Mouse (Mus musculus): ENCODE measurements around the gene Olfr605. TPM values are rescaled to one million over a fixed set of nuclear protein-coding genes. Genes with fewer than 3 reads are reported as not detected.
"Not testable (repeated sequence)": the region's sequence is repeated elsewhere in the genome, so short reads cannot be mapped to it uniquely, and the experiment has no call there.

The Olfr605 gene
- not detected for total RNA-seq (2021)
- long read RNA-seq, experiment 1 = 0 reads
- long read RNA-seq, experiment 2 = 0 reads

DNA sequence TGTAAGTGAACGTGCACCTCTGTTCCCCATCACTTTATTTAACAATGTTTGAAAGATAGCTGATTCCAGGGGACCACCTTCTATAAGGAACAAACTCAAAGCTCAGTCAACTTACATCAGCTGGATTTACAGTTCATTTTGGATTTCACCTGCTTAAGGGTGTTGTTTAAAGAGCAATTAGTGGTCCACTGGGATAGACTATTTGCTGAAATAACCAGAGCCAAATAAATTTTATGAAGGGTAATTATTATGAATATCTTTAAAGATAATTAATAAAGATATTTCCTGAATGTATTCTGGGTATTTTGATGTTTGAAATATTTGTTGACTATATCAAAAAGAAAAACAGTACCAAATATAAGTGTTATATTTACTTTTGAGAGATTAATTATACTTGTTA is at the start of gene Olfr605:
TSS of gene Olfr605 (minus strand) at position 101 of the 400 bp plus-strand sequence.
- DNase-seq = no peak

DNA sequence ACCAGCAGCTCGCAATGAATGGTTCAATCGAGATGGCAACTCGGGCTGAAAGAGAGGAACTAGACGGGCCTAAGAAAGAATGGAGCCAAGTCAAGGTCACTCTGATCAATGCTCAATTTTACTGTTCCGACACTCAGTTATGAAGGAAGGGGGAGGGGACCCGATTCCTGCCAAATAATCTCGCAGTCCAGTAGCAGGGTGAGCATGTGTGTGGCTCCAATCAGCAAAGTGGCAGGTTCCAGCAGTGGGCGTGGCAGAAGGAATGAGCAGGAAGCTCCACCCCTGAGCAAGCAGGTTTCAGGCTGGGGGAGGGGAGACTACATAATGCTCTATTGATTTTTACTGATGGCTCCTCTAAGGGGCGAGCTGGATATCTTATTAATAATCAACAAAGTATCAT is 31.9 kb upstream of the Olfr605 start:
- DNase-seq = not testable (repeated sequence)

DNA sequence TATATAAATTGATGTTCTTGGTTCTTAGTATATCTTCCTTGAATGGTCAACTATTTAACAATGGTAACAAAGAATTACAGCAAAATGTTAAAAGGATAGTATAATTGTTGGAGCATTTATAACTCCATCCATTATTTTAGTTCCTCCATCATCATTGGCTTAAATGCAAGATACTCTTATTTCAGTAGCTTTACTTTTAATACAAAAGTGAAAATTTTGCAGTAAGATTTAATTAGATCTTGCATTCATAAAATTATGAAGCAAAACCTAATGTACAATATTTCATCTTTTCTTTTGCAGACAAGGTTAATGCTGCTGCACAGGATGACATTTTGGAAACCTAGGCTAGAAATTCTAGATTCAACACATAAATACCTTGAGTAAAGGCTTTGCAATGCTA is 24.3 kb upstream of the Olfr605 start, which contains the start of gene Olfr608:
TSS of gene Olfr608 (plus strand) at position 301 of the 400 bp plus-strand sequence.
- no peak for DNase-seq

DNA sequence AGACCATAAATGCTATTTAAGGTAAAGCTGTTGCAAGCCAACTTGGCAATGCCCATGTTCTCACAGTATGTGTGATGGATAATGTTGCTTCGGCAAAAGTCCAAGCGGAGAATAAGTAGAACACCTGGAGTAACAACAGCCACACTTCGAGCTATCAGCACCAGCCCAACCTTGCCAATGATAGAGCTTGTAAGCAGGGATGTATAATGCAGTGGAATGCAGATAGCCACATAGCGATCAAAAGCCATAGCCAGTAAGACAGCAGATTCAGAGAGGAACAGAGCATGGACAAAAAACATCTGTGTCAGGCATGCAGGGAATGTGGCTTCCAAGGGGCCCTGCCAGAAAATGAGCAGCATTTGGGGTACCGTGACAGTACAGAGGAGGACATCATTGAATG is 15.4 kb upstream of the Olfr605 start:
- no peak for DNase-seq

DNA sequence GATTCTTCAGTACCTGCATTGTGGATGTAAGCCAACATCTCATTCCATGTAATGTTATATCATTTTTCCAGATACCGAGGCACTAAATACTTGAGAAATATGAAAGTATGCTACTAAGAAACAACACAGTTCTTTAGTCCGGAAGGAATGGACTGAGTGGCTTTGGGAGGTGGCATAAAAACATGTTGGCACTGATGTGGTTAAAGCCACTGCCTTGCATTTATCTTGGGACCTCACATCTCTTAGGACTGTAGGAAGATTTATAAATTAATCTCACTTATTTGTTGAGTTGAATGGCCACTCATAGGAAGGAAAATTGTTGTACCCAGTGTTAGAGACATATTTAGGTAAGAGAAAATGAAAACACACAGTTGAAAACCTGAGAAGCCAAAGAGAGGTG is 3.5 kb upstream of the Olfr605 start, which contains the start of gene Olfr606:
TSS of gene Olfr606 (plus strand) at position 301 of the 400 bp plus-strand sequence.
- DNase-seq = no peak

DNA sequence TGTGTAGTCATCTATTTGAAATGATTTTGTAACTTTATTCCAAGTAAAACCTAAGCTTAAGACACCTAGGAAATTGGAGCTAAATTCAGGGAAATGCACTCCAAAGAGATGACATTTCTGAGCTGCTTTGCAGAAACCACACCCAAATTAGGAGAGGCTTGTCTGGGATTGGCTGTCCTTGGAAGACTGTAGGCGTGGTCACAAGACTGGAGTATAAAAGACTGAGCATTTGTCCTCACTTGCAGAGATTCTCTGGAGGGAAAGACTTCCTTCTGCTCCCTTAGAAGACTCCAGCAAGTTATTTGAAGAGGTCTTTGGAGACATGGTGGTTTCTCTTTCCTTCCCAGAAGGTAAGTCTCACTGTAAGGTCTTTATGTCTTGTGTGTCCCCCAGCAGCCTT is 30.5 kb downstream of the Olfr605 start, which contains the start of gene Usp17lc:
TSS of gene Usp17lc (plus strand) at position 301 of the 400 bp plus-strand sequence.
- DNase-seq = not testable (repeated sequence)

DNA sequence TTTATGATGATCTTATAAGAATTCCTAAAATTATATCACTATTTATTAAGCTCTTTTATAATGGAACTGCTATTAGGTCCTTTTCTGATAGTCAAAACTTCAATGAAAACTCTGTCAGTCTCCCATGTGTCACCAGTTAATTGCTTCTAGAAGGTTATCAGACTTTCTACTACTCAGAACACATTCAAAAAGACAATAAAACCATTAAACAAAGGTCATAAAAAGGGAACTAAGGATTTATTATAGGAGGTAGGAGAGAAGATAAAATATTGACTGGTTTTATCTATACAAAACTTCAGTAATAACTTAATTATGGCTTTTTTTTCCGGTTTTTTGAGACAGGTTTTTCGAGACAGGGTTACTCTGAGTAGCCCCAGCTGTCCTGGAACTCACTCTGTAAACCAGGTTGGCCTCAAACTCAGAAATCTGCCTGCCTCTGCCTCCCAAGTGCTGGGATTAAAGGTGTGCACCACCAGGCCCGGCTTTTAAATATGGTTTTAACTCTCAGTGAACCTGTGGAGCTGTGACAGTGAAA is 38.7 kb downstream of the Olfr605 start:
- DNase-seq = not testable (repeated sequence)

DNA sequence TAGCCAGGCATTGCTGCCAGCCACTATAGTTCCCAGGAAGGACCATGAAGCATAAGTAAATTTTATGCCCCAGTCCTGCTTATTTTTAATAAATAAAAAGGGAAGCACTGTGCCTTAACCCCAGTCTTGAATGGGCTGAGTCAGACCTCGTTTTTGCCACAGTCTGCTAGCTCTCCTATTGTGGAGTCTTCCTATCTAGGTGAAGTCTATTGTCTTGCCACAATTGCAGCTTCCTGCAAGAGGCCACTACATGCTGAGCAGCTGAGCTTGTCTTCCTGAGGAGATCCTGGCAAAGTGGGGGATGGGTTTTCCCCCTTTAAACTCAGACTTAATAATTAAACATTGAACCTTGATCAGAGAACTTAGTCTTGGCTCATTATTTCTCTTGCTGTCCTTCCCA is 46.3 kb downstream of the Olfr605 start:
- no peak for DNase-seq

DNA sequence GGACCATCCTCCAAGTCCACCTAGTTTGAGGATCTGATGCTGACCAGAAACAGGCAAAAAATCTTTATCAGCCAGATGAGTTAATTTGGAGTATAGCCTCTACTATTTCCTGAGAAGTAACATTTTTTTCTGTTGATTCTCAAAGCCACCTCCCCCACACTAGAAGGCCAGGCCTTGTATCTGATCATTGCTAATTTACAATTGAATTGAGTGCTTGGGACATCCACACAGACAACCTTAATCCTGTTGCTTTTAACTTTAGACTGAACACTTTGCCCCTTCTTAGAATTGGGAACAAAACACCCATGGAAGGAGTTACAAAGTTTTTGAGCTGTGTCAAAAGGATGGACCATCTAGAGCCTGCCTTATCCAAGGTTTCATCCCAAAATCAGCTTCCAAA is 47.5 kb downstream of the Olfr605 start:
- no peak for DNase-seq

Small RNAs within 50 kb of the gene (microRNA-seq; reads per million reads assigned to microRNA genes)
- 0 reads per million in 2 experiments for gene Gm25774 (ENCODE audit: borderline replicate concordance in 2 of 2)

Other genes starting within 250 kb of the Olfr605 start
- gene Olfr593, start 233.6 kb downstream of the Olfr605 start, total RNA-seq (2021) = not detected
- not detected for gene Olfr594, start 228.4 kb downstream of the Olfr605 start, total RNA-seq (2021)
- not detected for gene Usp17ld, start 192.9 kb downstream of the Olfr605 start, total RNA-seq (2021)
- not detected for gene Olfr596, start 139.8 kb downstream of the Olfr605 start, total RNA-seq (2021)
- gene Olfr597, start 129.1 kb downstream of the Olfr605 start, total RNA-seq (2021) = not detected
- not detected for gene Olfr598, start 121.9 kb downstream of the Olfr605 start, total RNA-seq (2021)
- gene Olfr599, start 109.5 kb downstream of the Olfr605 start, total RNA-seq (2021) = not detected
- not detected for gene Olfr600, start 95.8 kb downstream of the Olfr605 start, total RNA-seq (2021)
- not detected for gene Olfr601, start 82.8 kb downstream of the Olfr605 start, total RNA-seq (2021)
- not detected for gene Olfr603, start 59.3 kb downstream of the Olfr605 start, total RNA-seq (2021)
- not detected for gene Usp17lc, start 30.4 kb downstream of the Olfr605 start, total RNA-seq (2021)
- gene Olfr606, start 3.6 kb upstream of the Olfr605 start, total RNA-seq (2021) = not detected
- gene Olfr607, start 18.7 kb upstream of the Olfr605 start, total RNA-seq (2021) = not detected
- gene Olfr608, start 24.4 kb upstream of the Olfr605 start, total RNA-seq (2021) = not detected
- gene Olfr609, start 52.6 kb upstream of the Olfr605 start, total RNA-seq (2021) = not detected
- gene Olfr610, start 66.7 kb upstream of the Olfr605 start, total RNA-seq (2021) = not detected
- gene Olfr611, start 75.4 kb upstream of the Olfr605 start, total RNA-seq (2021) = not detected
- gene Olfr612, start 97.3 kb upstream of the Olfr605 start, total RNA-seq (2021) = not detected
- not detected for gene Olfr613, start 102.6 kb upstream of the Olfr605 start, total RNA-seq (2021)
- gene Olfr615, start 110.6 kb upstream of the Olfr605 start, total RNA-seq (2021) = not detected
- gene Olfr616, start 123.7 kb upstream of the Olfr605 start, total RNA-seq (2021) = not detected
- gene Olfr617, start 127.6 kb upstream of the Olfr605 start, total RNA-seq (2021) = not detected
- not detected for gene Olfr618, start 144.7 kb upstream of the Olfr605 start, total RNA-seq (2021)
- not detected for gene Olfr619, start 155.1 kb upstream of the Olfr605 start, total RNA-seq (2021)
- gene Olfr620, start 167.1 kb upstream of the Olfr605 start, total RNA-seq (2021) = not detected
- gene Olfr622, start 197.3 kb upstream of the Olfr605 start, total RNA-seq (2021) = not detected
- gene Olfr623, start 218.3 kb upstream of the Olfr605 start, total RNA-seq (2021) = not detected
- gene Olfr624, start 225.8 kb upstream of the Olfr605 start, total RNA-seq (2021) = not detected
- not detected for gene Olfr625-ps1, start 237.3 kb upstream of the Olfr605 start, total RNA-seq (2021)

Measured in gastrocnemius, postnatal 25 days (tissue).